Mouse (Mus musculus): ENCODE measurements at regions not wholly inside any gene's neighbourhood (a gene's known extent, or its start where the extent isn't known, plus 50 kb on each side); places are given as distances from the start of the nearest gene placed in this dataset.
A peak's percentile ranks its signal among the peaks of the same experiment; 100 is the strongest.

DNA sequence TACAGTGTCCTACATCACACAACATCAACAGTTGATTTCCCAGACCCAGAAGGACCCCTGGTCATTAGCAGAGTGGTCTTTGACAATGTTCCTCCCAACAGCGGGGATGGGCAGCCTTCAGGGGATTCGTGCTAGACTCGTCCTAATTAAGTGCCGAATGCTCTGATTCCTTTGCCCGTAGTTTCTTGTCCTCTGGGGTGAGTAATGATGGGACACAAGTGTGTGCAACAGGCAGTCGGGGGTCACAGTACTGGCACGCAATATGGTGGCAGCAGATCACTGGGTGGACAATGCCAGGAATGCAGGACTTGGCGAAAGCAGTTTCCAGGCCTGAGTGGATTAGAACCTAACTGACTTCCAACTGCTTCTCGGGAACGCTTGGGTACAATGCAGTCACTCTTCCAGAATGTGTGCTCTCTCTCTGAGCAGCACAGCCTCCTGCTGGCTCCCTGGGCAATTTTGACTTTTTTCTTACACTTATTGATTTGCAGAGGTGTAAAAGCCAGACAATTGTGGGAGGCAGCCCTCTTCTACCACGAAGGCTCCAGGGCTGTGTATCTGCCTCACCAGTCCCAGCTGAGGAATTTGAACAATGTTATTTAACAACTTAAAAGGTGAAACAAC is 59.9 kb upstream of the Ssx2ip start:
- Histone ChIP-seq H3K4me3 (replicated peaks; ENCODE audit: insufficient read depth, low read depth, low read length) (no peak overlapping the region), H3K27me3 (ENCODE audit: control insufficient read depth, insufficient read depth, low read length) (no peaks in the 10 kb centered on the region), H3K4me1 (ENCODE audit: control insufficient read depth, insufficient read depth, low read length) (no peaks in the 10 kb centered on the region), H3K27ac (ENCODE audit: insufficient read depth, low read length) (no peak overlapping the region)
- DNase-seq, result peak in 1 of 2 experiments; percentile 11
- no peak for TF ChIP-seq POLR2A (IDR thresholded peaks at IDR 0.05; ENCODE audit: borderline replicate concordance, insufficient read depth, low read length)
- no peak for TF ChIP-seq CTCF (IDR thresholded peaks at IDR 0.05; ENCODE audit: borderline replicate concordance, insufficient read depth, low read depth, low read length)
- 56% methylated on average over 11 of the region's 11 CpGs for WGBS

- DNase-seq, result peak; percentile 71 to 75
- Histone ChIP-seq H3K27ac (ENCODE audit: insufficient read depth, low read length) (no peak overlapping the region), H3K27me3 (ENCODE audit: control insufficient read depth, insufficient read depth, low read length) (no peaks in the 10 kb centered on the region), H3K4me1 (ENCODE audit: control insufficient read depth, insufficient read depth, low read length) (no peaks in the 10 kb centered on the region), H3K4me3 (replicated peaks; ENCODE audit: insufficient read depth, low read depth, low read length) (peak overlapping the region; percentile 54)
- TF ChIP-seq POLR2A (IDR thresholded peaks at IDR 0.05; ENCODE audit: borderline replicate concordance, insufficient read depth, low read length) (no peak), CTCF (IDR thresholded peaks at IDR 0.05; ENCODE audit: borderline replicate concordance, insufficient read depth, low read depth, low read length) (peak; percentile 98)
- WGBS, result 3% methylated on average over 18 of the region's 18 CpGs
Measured at GRCm38 (mm10) chr3:146345308-146345780, 59.1 kb upstream of the Ssx2ip start.

DNA sequence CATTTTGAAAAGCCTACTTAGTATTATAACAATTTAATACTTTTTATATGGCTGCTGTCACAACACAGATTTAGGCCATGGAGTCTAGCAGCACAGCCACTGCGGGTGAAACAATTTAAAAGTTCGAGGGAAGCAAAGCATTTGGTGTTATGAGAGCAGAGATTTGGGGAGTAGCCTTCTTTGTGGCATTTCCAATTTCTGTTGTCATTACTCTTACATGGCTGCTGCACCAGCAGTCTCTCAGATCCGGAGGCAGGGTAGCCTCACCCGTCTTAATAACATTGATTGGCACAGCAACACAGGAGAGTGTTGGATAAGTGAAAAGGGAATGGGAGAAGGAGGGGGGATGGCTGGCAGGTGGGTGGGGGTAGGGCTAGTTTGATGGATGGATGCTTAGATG is 58.5 kb upstream of the Ssx2ip start:
- no peak for TF ChIP-seq POLR2A (IDR thresholded peaks at IDR 0.05; ENCODE audit: borderline replicate concordance, insufficient read depth, low read length)
- TF ChIP-seq CTCF (IDR thresholded peaks at IDR 0.05; ENCODE audit: borderline replicate concordance, insufficient read depth, low read depth, low read length), result no peak
- Histone ChIP-seq H3K27ac (ENCODE audit: insufficient read depth, low read length) (no peak overlapping the region), H3K4me3 (replicated peaks; ENCODE audit: insufficient read depth, low read depth, low read length) (no peak overlapping the region), H3K27me3 (ENCODE audit: control insufficient read depth, insufficient read depth, low read length) (no peaks in the 10 kb centered on the region), H3K4me1 (ENCODE audit: control insufficient read depth, insufficient read depth, low read length) (no peaks in the 10 kb centered on the region)
- no peak for DNase-seq
- 81% methylated on average over 4 of the region's 4 CpGs for WGBS

DNA sequence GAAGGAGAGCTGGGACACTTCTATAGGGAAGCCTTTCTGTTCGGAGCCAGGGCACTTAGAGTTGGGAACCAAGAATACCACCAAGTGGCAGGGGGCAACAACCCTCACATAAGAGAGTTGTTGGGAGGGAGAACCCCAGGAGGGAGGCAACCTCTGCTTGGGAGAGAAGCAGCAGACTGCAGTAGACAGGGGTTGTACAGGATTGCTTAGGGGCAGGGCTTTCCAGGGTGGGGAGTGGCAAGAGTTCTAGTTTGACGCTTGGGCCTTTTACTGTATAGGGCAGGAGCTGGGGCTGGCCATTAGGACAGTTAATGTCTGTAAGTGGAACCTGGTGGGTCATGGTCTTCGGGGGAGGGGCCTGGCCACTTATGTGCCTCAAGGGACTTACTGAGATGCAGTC is 57.1 kb upstream of the Ssx2ip start:
- Histone ChIP-seq H3K27me3 (ENCODE audit: control insufficient read depth, insufficient read depth, low read length) (no peaks in the 10 kb centered on the region), H3K4me3 (replicated peaks; ENCODE audit: insufficient read depth, low read depth, low read length) (no peak overlapping the region), H3K27ac (ENCODE audit: insufficient read depth, low read length) (no peak overlapping the region), H3K4me1 (ENCODE audit: control insufficient read depth, insufficient read depth, low read length) (no peaks in the 10 kb centered on the region)
- WGBS, result 85% methylated on average over 3 of the region's 3 CpGs
- no peak for DNase-seq
- no peak for TF ChIP-seq CTCF (IDR thresholded peaks at IDR 0.05; ENCODE audit: borderline replicate concordance, insufficient read depth, low read depth, low read length)
- TF ChIP-seq POLR2A (IDR thresholded peaks at IDR 0.05; ENCODE audit: borderline replicate concordance, insufficient read depth, low read length), result no peak

- Histone ChIP-seq H3K4me1 (ENCODE audit: control insufficient read depth, insufficient read depth, low read length) (no peaks in the 10 kb centered on the region), H3K4me3 (replicated peaks; ENCODE audit: insufficient read depth, low read depth, low read length) (no peak overlapping the region), H3K27ac (ENCODE audit: insufficient read depth, low read length) (no peak overlapping the region), H3K27me3 (ENCODE audit: control insufficient read depth, insufficient read depth, low read length) (no peaks in the 10 kb centered on the region)
- 87% methylated on average over 8 of the region's 8 CpGs for WGBS
- TF ChIP-seq POLR2A (IDR thresholded peaks at IDR 0.05; ENCODE audit: borderline replicate concordance, insufficient read depth, low read length) (no peak), CTCF (IDR thresholded peaks at IDR 0.05; ENCODE audit: borderline replicate concordance, insufficient read depth, low read depth, low read length) (no peak)
- DNase-seq, result no peak
Measured at GRCm38 (mm10) chr3:146348921-146349320, 55.5 kb upstream of the Ssx2ip start.

DNA sequence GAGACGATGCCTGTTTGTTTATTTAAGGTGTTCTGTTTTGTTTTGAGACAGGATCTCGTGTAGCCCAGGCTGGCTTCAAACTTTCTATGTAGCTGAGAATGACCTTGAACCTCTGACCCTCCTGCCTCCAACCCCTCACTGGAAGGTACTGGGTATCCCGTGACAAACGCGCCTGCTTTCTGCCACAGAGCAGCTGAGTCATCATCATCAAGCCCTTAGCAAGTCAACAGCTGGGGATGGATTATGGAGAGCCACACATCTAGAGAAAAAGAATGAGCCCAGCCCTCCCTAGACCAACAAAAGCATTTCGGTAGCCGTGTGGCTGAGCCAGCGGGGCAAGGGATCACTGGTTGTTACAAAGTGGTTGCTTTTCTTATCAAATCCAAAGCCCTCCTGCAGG is 55.0 kb upstream of the Ssx2ip start:
- 85% methylated on average over 8 of the region's 8 CpGs for WGBS
- no peaks in the 10 kb centered on the region for H3K4me1 ChIP-seq (ENCODE audit: control insufficient read depth, insufficient read depth, low read length)
- no peak overlapping the region for H3K27ac ChIP-seq (ENCODE audit: insufficient read depth, low read length)
- DNase-seq, result no peak
- no peaks in the 10 kb centered on the region for H3K27me3 ChIP-seq (ENCODE audit: control insufficient read depth, insufficient read depth, low read length)
- no peak overlapping the region for H3K4me3 ChIP-seq (replicated peaks; ENCODE audit: insufficient read depth, low read depth, low read length)
- TF ChIP-seq CTCF (IDR thresholded peaks at IDR 0.05; ENCODE audit: borderline replicate concordance, insufficient read depth, low read depth, low read length), result no peak

DNA sequence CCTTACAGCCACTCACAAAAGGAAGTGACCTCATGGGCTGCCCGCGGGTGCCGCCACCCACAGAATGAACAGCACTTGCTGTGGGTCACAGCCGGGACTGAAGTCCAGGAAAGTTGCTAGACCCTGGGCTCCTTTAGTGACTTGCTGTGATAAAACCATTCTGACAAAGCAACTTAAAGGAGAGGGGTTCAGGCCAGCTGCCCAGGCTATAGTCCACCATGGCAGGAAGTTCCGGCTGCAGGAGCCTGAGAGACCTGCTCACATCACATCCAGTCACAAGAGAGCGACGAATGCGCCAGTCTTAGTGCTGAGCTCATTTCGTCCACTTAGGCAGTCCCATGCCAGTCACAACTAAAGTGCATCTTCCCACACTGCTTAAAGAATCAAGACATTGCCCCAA is 54.3 kb upstream of the Ssx2ip start:
- H3K27ac ChIP-seq (ENCODE audit: insufficient read depth, low read length), result no peak overlapping the region
- DNase-seq, result no peak
- no peaks in the 10 kb centered on the region for H3K27me3 ChIP-seq (ENCODE audit: control insufficient read depth, insufficient read depth, low read length)
- TF ChIP-seq POLR2A (IDR thresholded peaks at IDR 0.05; ENCODE audit: borderline replicate concordance, insufficient read depth, low read length) (no peak), CTCF (IDR thresholded peaks at IDR 0.05; ENCODE audit: borderline replicate concordance, insufficient read depth, low read depth, low read length) (no peak)
- WGBS, result 94% methylated on average over 9 of the region's 9 CpGs
- no peaks in the 10 kb centered on the region for H3K4me1 ChIP-seq (ENCODE audit: control insufficient read depth, insufficient read depth, low read length)
- H3K4me3 ChIP-seq (replicated peaks; ENCODE audit: insufficient read depth, low read depth, low read length), result no peak overlapping the region

GRCm38 (mm10) chr3:146351468-146351867 is 53.0 kb upstream of the Ssx2ip start:
- WGBS, result 96% methylated on average over 1 of the region's 1 CpGs
- Histone ChIP-seq H3K4me3 (replicated peaks; ENCODE audit: insufficient read depth, low read depth, low read length) (no peak overlapping the region), H3K4me1 (ENCODE audit: control insufficient read depth, insufficient read depth, low read length) (no peaks in the 10 kb centered on the region), H3K27ac (ENCODE audit: insufficient read depth, low read length) (no peak overlapping the region), H3K27me3 (ENCODE audit: control insufficient read depth, insufficient read depth, low read length) (no peaks in the 10 kb centered on the region)
- DNase-seq, result no peak
- TF ChIP-seq POLR2A (IDR thresholded peaks at IDR 0.05; ENCODE audit: borderline replicate concordance, insufficient read depth, low read length) (no peak), CTCF (IDR thresholded peaks at IDR 0.05; ENCODE audit: borderline replicate concordance, insufficient read depth, low read depth, low read length) (no peak)

Measured in cerebellum, adult 2 months (tissue).